In genomic region chr1:180333588-180333987, GRCm38 (mm10) we compare ENCODE assay signal across 10 mouse cellular contexts. TPM values are rescaled to one million over a fixed set of nuclear protein-coding genes. Genes with fewer than 3 reads are reported as not detected.
DNase-seq lines count a peak whose midpoint lies in the region; ATAC-seq and TF ChIP-seq lines count a peak whose summit lies in the region.
"Had no signal": no experiment of that assay in that cellular context is flagged by ENCODE, and none has a peak within 500 bp of the region (broad histone marks: within the 10 kb centered on the region; RNA-seq: fewer than 3 reads in every experiment).

No protein-coding gene starts in this region.

- no peak for DNase-seq in lung, postnatal 0 days (ENCODE audit: low spot score)
- DNase-seq in lung, postnatal 36 days = no peak
- no peak for DNase-seq in kidney, postnatal 0 days (ENCODE audit: low spot score)
- DNase-seq in frontal cortex, postnatal 10 days (ENCODE audit: low spot score in 2 of 2) = no peak
- DNase-seq in gastrocnemius, postnatal 4 days (ENCODE audit: low spot score in 2 of 2) = no peak
- DNase-seq in MN1 (ENCODE audit: low spot score) = no peak
- DNase-seq: adrenal gland, postnatal 10 days; thymus, postnatal 14 days had no signal

- no peaks in the 10 kb centered on the region for H3K36me3 ChIP-seq in lung, postnatal 0 days (ENCODE audit: insufficient read depth, low read length)
- 0 out of 2 replicates have a peak, but pooled peaks cover 7% of the 10 kb centered on the region for H3K36me3 ChIP-seq in heart, embryonic 15.5 days
- H3K36me3 ChIP-seq in kidney, postnatal 0 days (ENCODE audit: insufficient read depth, low read length) = no peaks in the 10 kb centered on the region
- no peaks in the 10 kb centered on the region; the same call in 1 of the 2 replicates for H3K36me3 ChIP-seq in small intestine, adult 2 months (ENCODE audit: control insufficient read depth, insufficient read depth, low read length)

- 50% methylated on average over 6 of the region's 6 CpGs for WGBS in lung, postnatal 0 days
- 54% methylated on average over 6 of the region's 6 CpGs for WGBS in heart, embryonic 15.5 days
- WGBS in kidney, postnatal 0 days = 33% methylated on average over 6 of the region's 6 CpGs
- WGBS in small intestine, adult 2 months = 79% methylated on average over 6 of the region's 6 CpGs

- H3K27ac ChIP-seq in lung, postnatal 0 days (ENCODE audit: low read length) = no peak overlapping the region
- H3K27ac ChIP-seq in heart, embryonic 15.5 days = no peak overlapping the region
- H3K27ac ChIP-seq in kidney, postnatal 0 days = no peak overlapping the region
- H3K27ac ChIP-seq in small intestine, adult 2 months (ENCODE audit: insufficient read depth, low read depth, low read length) = no peak overlapping the region

- no peak for TF ChIP-seq POLR2A in small intestine, adult 2 months (IDR thresholded peaks at IDR 0.05; ENCODE audit: low read depth, low read length)

- no peak for TF ChIP-seq EP300 in lung, postnatal 0 days (IDR thresholded peaks at IDR 0.05)

- H3K4me3 ChIP-seq in lung, postnatal 0 days (ENCODE audit: low read depth, low read length) = peak overlapping the region; percentile 76
- H3K4me3 ChIP-seq in heart, embryonic 15.5 days = peak overlapping the region; percentile 80
- H3K4me3 ChIP-seq in kidney, postnatal 0 days (replicated peaks; ENCODE audit: low read depth, low read length) = peak overlapping the region; percentile 84
- peak overlapping the region; percentile 72 for H3K4me3 ChIP-seq in small intestine, adult 2 months (ENCODE audit: low read depth, low read length)

- H3K9ac ChIP-seq in lung, postnatal 0 days (replicated peaks; ENCODE audit: low read depth) = 0 out of 2 replicates have a peak overlapping the region, but pooled peaks have one; percentile 12
- H3K9ac ChIP-seq in heart, embryonic 15.5 days = peak overlapping the region; percentile 85; the same call in 1 of the 2 replicates
- no peak overlapping the region for H3K9ac ChIP-seq in kidney, postnatal 0 days (ENCODE audit: low read depth, low read length)

- H3K4me1 ChIP-seq in lung, postnatal 0 days (ENCODE audit: insufficient read depth, low read depth, low read length) = peaks cover 26% of the 10 kb centered on the region
- peaks cover 56% of the 10 kb centered on the region for H3K4me1 ChIP-seq in heart, embryonic 15.5 days (replicated peaks)
- peaks cover 52% of the 10 kb centered on the region for H3K4me1 ChIP-seq in kidney, postnatal 0 days (replicated peaks; ENCODE audit: insufficient read depth, low read length)
- peaks cover 21% of the 10 kb centered on the region for H3K4me1 ChIP-seq in small intestine, adult 2 months (ENCODE audit: control insufficient read depth, insufficient read depth, insufficient read length, low read length)

- ATAC-seq in lung, postnatal 0 days = no peak
- ATAC-seq in heart, embryonic 15.5 days (replicated peaks; ENCODE audit: insufficient number of reproducible peaks, insufficient read depth, low FRiP score, low read depth) = no peak
- no peak for ATAC-seq in kidney, postnatal 0 days (replicated peaks; ENCODE audit: low FRiP score, low read depth)

- H3K27me3 ChIP-seq in lung, postnatal 0 days (replicated peaks; ENCODE audit: insufficient read depth, low read length) = no peaks in the 10 kb centered on the region
- peaks cover 15% of the 10 kb centered on the region for H3K27me3 ChIP-seq in heart, embryonic 15.5 days
- no peaks in the 10 kb centered on the region for H3K27me3 ChIP-seq in kidney, postnatal 0 days (ENCODE audit: insufficient read depth, low read length)
- H3K27me3 ChIP-seq in small intestine, adult 2 months (ENCODE audit: control insufficient read depth, insufficient read depth, low read length) = 0 out of 2 replicates have a peak, but pooled peaks cover 2% of the 10 kb centered on the region

- no peak for TF ChIP-seq CTCF in lung, postnatal 0 days (IDR thresholded peaks at IDR 0.05)
- no peak for TF ChIP-seq CTCF in kidney, postnatal 0 days (IDR thresholded peaks at IDR 0.05; ENCODE audit: low read depth)
- no peak for TF ChIP-seq CTCF in small intestine, adult 2 months (IDR thresholded peaks at IDR 0.05; ENCODE audit: extremely low read depth, insufficient read length, insufficient replicate concordance, low read depth, low read length)

- peak overlapping the region; percentile 96 for H3K4me2 ChIP-seq in lung, postnatal 0 days (replicated peaks; ENCODE audit: low read depth, low read length)
- peak overlapping the region; percentile 89 for H3K4me2 ChIP-seq in heart, embryonic 15.5 days
- H3K4me2 ChIP-seq in kidney, postnatal 0 days (ENCODE audit: low read length) = peak overlapping the region; percentile 92

- H3K9me3 ChIP-seq in lung, postnatal 0 days (ENCODE audit: low read length) = no peaks in the 10 kb centered on the region
- H3K9me3 ChIP-seq in heart, embryonic 15.5 days (replicated peaks) = no peaks in the 10 kb centered on the region
- no peaks in the 10 kb centered on the region for H3K9me3 ChIP-seq in kidney, postnatal 0 days (replicated peaks; ENCODE audit: low read length)

RNA-seq across cellular contexts. Expression of gene Itpkb, which starts 3.3 kb away (rescaled TPM):
- polyA plus RNA-seq in lung, postnatal 0 days (2015; fragmentation: Nextera tagmentation; extraction: Ambion mirVana) = 8.4 and 11.9 TPM in 2 replicates
- polyA plus RNA-seq in heart, embryonic 15.5 days (2015; fragmentation: Nextera tagmentation; extraction: Ambion mirVana) = 6.1 and 7.5 TPM in 2 replicates
- polyA plus RNA-seq in kidney, postnatal 0 days (2015; fragmentation: Nextera tagmentation; extraction: Ambion mirVana) = 6.8 and 7.1 TPM in 2 replicates
- 4.4 and 6.0 TPM in 2 replicates for polyA plus RNA-seq in small intestine, adult 2 months (2012; rRNA removed)
- 10 to 100 TPM; 43.3 to 46.1 TPM for total RNA-seq in gastrocnemius, postnatal 4 days (2021)
